Mouse (Mus musculus) testis, adult 2 months (tissue): Measurements from ENCODE around the gene Smok3a. TPM values are rescaled to one million over a fixed set of nuclear protein-coding genes. Genes with fewer than 3 reads are reported as not detected.

Experiments
- H3K27ac ChIP-seq: fragments of 200-500 bp; 2 replicates; pipeline ENCODE4 v1.5.1; 2012; ENCODE audit warnings: low read depth, low read length; ENCODE audit not compliant: control insufficient read depth, insufficient read depth
- H3K27me3 ChIP-seq: fragments of 200-500 bp; 2 replicates; pipeline ENCODE4 v1.6.1; 2012; ENCODE audit warnings: mild to moderate bottlenecking, low read length, moderate library complexity; ENCODE audit not compliant: control insufficient read depth, insufficient read depth
- H3K36me3 ChIP-seq: fragments of 200-500 bp; 2 replicates; pipeline ENCODE4 v1.6.1; 2012; ENCODE audit warnings: mild to moderate bottlenecking, low read length; ENCODE audit not compliant: control insufficient read depth, insufficient read depth
- H3K4me1 ChIP-seq: fragments of 200-500 bp; 2 replicates; pipeline ENCODE4 v1.6.1; 2012; ENCODE audit warnings: low read length; ENCODE audit not compliant: control insufficient read depth, insufficient read depth
- H3K4me3 ChIP-seq: fragments of 200-500 bp; 2 replicates; pipeline ENCODE4 v1.5.1; 2012; ENCODE audit warnings: low read depth, mild to moderate bottlenecking, low read length, moderate library complexity, mixed read lengths; ENCODE audit not compliant: control insufficient read depth
- CTCF ChIP-seq: fragments of 200-500 bp; IDR thresholded peaks from 2 replicates; pipeline ENCODE4 v1.5.1; 2012; ENCODE audit warnings: low read depth, mild to moderate bottlenecking, inconsistent platforms, low read length, moderate library complexity; ENCODE audit not compliant: control insufficient read depth, insufficient read depth, insufficient replicate concordance
- POLR2A ChIP-seq: fragments of 200-500 bp; IDR thresholded peaks from 2 replicates; pipeline ENCODE4 v1.6.1; 2012; ENCODE audit warnings: low read depth, mild to moderate bottlenecking, inconsistent platforms, low read length, moderate library complexity; ENCODE audit not compliant: control insufficient read depth
- polyA plus RNA-seq: library from polyadenylated mRNA; depleted of rRNA; stranded (reverse); fragments of >200 nt; gene quantifications from 2 replicates; pipeline ENCODE4 v1.2.3, GENCODE M21; 2012; rRNA removed

Smok3a gene
- polyA plus RNA-seq, 1 experiment, result 11.7 TPM

DNA sequence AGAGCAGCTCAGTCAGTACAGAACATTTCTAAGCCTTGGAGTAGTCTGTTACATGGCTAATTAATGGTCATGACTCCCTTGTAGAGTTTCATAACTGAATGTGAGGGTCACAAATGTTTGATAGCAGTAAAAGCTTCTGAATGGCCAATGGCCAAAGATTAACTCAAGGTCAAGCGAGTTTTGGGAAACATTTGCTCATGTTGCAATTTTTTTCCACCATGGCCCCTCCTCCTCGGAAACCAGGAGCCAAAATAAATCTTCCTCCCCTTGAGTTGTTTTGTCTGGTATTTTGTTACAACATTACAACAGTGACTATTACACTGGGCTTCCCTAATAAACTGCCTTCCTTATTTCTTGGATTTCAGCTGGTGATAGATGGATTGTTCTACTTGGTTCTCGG, 54.6 kb downstream of the Smok3a start:
- H3K27me3 ChIP-seq, result no peaks in the 10 kb centered on the region
- H3K4me1 ChIP-seq, result no peaks in the 10 kb centered on the region
- H3K27ac ChIP-seq, result no peak overlapping the region
- no peaks in the 10 kb centered on the region for H3K36me3 ChIP-seq
- no peak overlapping the region for H3K4me3 ChIP-seq
- TF ChIP-seq POLR2A, result no peak
- no peak for TF ChIP-seq CTCF

DNA sequence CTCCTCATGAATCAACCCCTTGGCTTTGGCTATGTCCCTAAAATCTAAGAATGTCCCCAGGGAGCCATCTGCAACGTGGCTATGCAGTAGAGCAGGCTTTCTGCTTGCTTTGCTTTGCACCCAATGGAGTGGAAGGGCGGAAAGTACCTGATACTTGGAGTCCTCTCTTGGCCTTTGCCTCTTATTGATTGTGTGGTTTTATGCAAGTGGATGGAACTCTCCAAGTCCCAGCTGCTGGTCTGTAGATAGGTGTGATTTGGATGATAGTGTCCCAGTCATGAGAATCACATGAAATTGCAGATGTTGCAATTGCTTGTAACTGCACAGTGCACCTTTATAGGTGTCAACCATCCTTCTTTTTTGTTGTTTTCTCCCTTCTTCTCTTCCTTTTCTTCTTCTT, 55.1 kb downstream of the Smok3a start:
- H3K36me3 ChIP-seq, result no peaks in the 10 kb centered on the region
- H3K4me1 ChIP-seq, result no peaks in the 10 kb centered on the region
- H3K27ac ChIP-seq, result no peak overlapping the region
- TF ChIP-seq POLR2A (no peak), CTCF (no peak)
- no peak overlapping the region for H3K4me3 ChIP-seq
- H3K27me3 ChIP-seq, result no peaks in the 10 kb centered on the region

DNA sequence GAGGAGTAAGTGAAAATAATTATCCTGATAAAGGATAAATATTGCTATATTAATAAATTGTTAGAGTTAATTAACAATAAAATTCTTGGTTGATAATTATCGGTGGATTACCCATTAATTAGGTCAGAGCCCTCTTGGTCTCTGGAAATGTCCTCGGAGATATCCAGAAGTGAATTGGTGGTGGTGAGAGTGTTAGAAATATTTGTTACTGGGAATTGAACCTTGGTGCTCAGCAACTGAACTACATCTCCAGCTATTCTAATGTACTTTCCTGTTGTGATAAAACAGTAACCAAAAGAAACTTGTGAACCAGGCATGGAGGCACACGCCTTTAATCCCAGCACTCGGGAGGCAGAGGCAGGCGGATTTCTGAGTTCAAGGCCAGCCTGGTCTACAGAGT, 59.4 kb downstream of the Smok3a start:
- H3K36me3 ChIP-seq, result no peaks in the 10 kb centered on the region
- H3K27ac ChIP-seq, result no peak overlapping the region
- TF ChIP-seq POLR2A (no peak), CTCF (no peak)
- H3K27me3 ChIP-seq, result no peaks in the 10 kb centered on the region
- no peak overlapping the region for H3K4me3 ChIP-seq
- peaks cover 2% of the 10 kb centered on the region for H3K4me1 ChIP-seq

DNA sequence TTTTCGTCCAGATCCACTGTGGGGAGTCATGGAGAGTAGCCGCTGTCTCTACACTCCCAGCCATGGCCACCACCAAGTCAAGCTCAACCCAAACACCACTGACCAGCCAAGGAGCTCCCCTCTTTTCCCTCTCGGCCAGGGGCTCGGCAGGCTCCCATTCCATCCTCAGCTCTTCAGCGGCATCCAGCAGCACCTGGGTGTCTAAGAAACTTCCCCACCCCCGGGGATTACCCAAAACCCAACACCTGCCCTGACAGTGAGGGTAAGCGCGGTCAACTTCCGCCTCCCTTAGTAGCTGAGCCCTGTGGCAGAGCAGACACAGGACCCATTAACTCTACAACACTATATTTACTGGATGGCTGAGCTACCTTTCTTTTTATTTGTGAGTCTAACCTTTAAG, 60.4 kb downstream of the Smok3a start:
- Histone ChIP-seq H3K4me1 (peaks cover 2% of the 10 kb centered on the region), H3K27me3 (no peaks in the 10 kb centered on the region), H3K36me3 (no peaks in the 10 kb centered on the region), H3K27ac (no peak overlapping the region), H3K4me3 (no peak overlapping the region)
- TF ChIP-seq CTCF, result no peak
- no peak for TF ChIP-seq POLR2A

DNA sequence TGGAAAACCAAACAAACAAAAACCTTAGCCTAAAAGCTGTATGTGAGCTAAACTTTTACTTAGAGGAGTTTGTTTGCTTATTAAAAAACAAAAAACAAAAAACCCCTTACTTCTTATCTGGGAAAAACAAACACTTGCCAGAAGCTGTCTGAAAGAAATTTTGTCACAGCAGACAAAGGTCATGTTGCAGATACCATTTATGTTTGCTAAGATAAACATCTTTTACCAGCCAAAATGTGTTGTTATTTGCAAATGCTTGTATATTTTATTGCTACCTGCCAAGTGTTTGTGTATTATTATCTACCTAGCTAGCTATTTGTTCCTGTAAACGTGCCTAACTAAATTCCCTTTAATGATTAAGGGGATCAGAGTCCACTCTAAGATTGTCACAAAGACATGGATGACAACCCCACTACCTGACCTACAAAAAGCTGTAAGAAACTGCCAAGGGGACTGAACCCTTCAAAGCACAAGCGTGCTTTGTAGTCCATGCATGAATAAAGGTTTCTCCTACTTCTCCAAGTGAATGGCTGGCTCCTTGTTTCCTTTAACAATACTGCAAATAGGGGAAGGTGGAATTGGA, 62.3 kb downstream of the Smok3a start:
- TF ChIP-seq POLR2A (no peak), CTCF (no peak)
- Histone ChIP-seq H3K27me3 (no peaks in the 10 kb centered on the region), H3K27ac (no peak overlapping the region), H3K4me3 (no peak overlapping the region), H3K36me3 (no peaks in the 10 kb centered on the region), H3K4me1 (peaks cover 2% of the 10 kb centered on the region)

DNA sequence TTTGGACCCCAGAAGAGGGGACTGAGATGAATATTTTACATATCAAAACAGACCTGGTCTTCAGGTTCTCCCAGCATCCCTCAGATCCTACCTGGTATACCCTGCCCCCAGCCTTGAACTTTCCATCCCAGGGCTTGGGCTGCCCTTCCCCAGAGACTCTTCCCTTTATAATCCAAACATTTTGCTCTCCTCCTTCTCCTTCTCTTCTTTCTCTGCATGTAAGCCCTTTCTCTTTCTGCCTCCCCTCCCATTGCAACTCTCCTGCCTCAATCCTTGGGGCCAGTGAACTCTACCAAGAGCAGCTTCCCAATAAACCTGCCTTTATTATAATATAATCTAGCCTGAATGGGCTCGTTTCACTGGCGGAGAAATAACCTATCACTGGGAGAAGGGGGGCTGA, 62.9 kb downstream of the Smok3a start:
- TF ChIP-seq CTCF (no peak), POLR2A (no peak)
- H3K36me3 ChIP-seq, result no peaks in the 10 kb centered on the region

More for the DNA sequence above, 62.9 kb downstream of the Smok3a start:
- no peak overlapping the region for H3K27ac ChIP-seq
- H3K4me1 ChIP-seq, result peaks cover 2% of the 10 kb centered on the region
- no peaks in the 10 kb centered on the region for H3K27me3 ChIP-seq
- H3K4me3 ChIP-seq, result no peak overlapping the region

Other genes with a start within 250 kb of the Smok3a start
- 48.3 and 60.4 TPM in 2 replicates for gene Ppp1r35, start 242.4 kb upstream of the Smok3a start, polyA plus RNA-seq
- 103 and 114 TPM in 2 replicates for gene Mepce, start 233.6 kb upstream of the Smok3a start, polyA plus RNA-seq
- gene Zcwpw1, start 233.5 kb upstream of the Smok3a start, polyA plus RNA-seq, result 10.9 and 12.3 TPM in 2 replicates
- gene Pilra, start 185.0 kb upstream of the Smok3a start, polyA plus RNA-seq, result 2.5 and 4.4 TPM in 2 replicates
- gene Pilrb1, start 163.2 kb upstream of the Smok3a start, polyA plus RNA-seq, result 0.89 TPM in 1 of 2 replicates, not detected in the other
- not detected in 2 replicates for gene Pilrb2, start 149.4 kb upstream of the Smok3a start, polyA plus RNA-seq
- gene Cyp3a13, start 99.6 kb upstream of the Smok3a start, polyA plus RNA-seq, result not detected in 2 replicates
- 0.02 TPM in 1 of 2 replicates, not detected in the other for gene Gjc3, start 58.2 kb upstream of the Smok3a start, polyA plus RNA-seq
- 0.12 and 0.51 TPM in 2 replicates for gene Azgp1, start 39.7 kb upstream of the Smok3a start, polyA plus RNA-seq
- gene Smok3b, start 168 bp downstream of the Smok3a start, polyA plus RNA-seq, result 13.1 and 13.5 TPM in 2 replicates
- 9.7 and 10.4 TPM in 2 replicates for gene Smok3c, start 31.9 kb downstream of the Smok3a start, polyA plus RNA-seq
- gene Zkscan1, start 63.8 kb downstream of the Smok3a start, polyA plus RNA-seq, result 3.4 and 4.0 TPM in 2 replicates
- gene Zscan21, start 95.6 kb downstream of the Smok3a start, polyA plus RNA-seq, result 51.4 and 58.2 TPM in 2 replicates
- gene Zfp113, start 134.5 kb downstream of the Smok3a start, polyA plus RNA-seq, result 1.8 and 2.2 TPM in 2 replicates
- gene Cops6, start 139.8 kb downstream of the Smok3a start, polyA plus RNA-seq, result 148 and 160 TPM in 2 replicates
- gene Ap4m1, start 150.7 kb downstream of the Smok3a start, polyA plus RNA-seq, result 65.6 and 70.3 TPM in 2 replicates
- 93.6 and 96.0 TPM in 2 replicates for gene Mcm7, start 151.2 kb downstream of the Smok3a start, polyA plus RNA-seq
- gene Taf6, start 166.2 kb downstream of the Smok3a start, polyA plus RNA-seq, result 141 and 154 TPM in 2 replicates
- gene Cnpy4, start 166.2 kb downstream of the Smok3a start, polyA plus RNA-seq, result 1.6 and 1.7 TPM in 2 replicates
- 5.4 and 6.2 TPM in 2 replicates for gene Mblac1, start 173.1 kb downstream of the Smok3a start, polyA plus RNA-seq
- 0.14 and 0.19 TPM in 2 replicates for gene Nxpe5, start 204.6 kb downstream of the Smok3a start, polyA plus RNA-seq
- 23.2 and 28.3 TPM in 2 replicates for gene Lamtor4, start 234.2 kb downstream of the Smok3a start, polyA plus RNA-seq
- gene BC037034, start 242.8 kb downstream of the Smok3a start, polyA plus RNA-seq, result 60.7 and 63.1 TPM in 2 replicates